Mouse (Mus musculus) frontal cortex, adult 2 months (tissue): ENCODE measurements around the gene Abr. TPM values are rescaled to one million over a fixed set of nuclear protein-coding genes. Genes with fewer than 3 reads are reported as not detected.

Experiments
- DNase-seq, 2 experiments: peaks; one replicate each; pipeline ENCODE4 v3.0.0; 2022; ENCODE audit warnings: low spot score in 1 of 2; ENCODE audit errors: extremely low spot score in 1 of 2
- polyA plus RNA-seq: library from polyadenylated mRNA; depleted of rRNA; stranded (reverse); fragments of >200 nt; gene quantifications from 2 replicates; pipeline ENCODE4 v1.2.3, GENCODE M21; 2012; rRNA removed

Abr gene
- polyA plus RNA-seq = 291 and 312 TPM in 2 replicates

GRCm38 (mm10) chr11:76622152-76622565 is at the start of gene Abr:
Gene Abr (minus strand): TSS chr11:76622314.
- DNase-seq = no peak

- DNase-seq = no peak
Observed at GRCm38 (mm10) chr11:76667807-76668206, 45.7 kb upstream of the Abr start.

- peak in 1 of 2 experiments; percentile 38 for DNase-seq
Observed at GRCm38 (mm10) chr11:76666002-76666649, 44.0 kb upstream of the Abr start.

- no peak for DNase-seq
Observed at GRCm38 (mm10) chr11:76661790-76662468, 39.8 kb upstream of the Abr start.

GRCm38 (mm10) chr11:76659138-76659930 is 37.2 kb upstream of the Abr start:
- no peak for DNase-seq

GRCm38 (mm10) chr11:76657450-76657970 is 35.4 kb upstream of the Abr start:
- no peak for DNase-seq

- peak in 1 of 2 experiments; percentile 83 for DNase-seq
Observed at GRCm38 (mm10) chr11:76655106-76655505, 33.0 kb upstream of the Abr start.

GRCm38 (mm10) chr11:76652838-76653334 is 30.8 kb upstream of the Abr start:
- no peak for DNase-seq

GRCm38 (mm10) chr11:76650862-76651560 is 28.9 kb upstream of the Abr start:
- peak in 1 of 2 experiments; percentile 44 for DNase-seq

- peak; percentile 66 to 92 for DNase-seq
Observed at GRCm38 (mm10) chr11:76647500-76647899, 25.4 kb upstream of the Abr start.

- DNase-seq = peak in 1 of 2 experiments; percentile 25
Observed at GRCm38 (mm10) chr11:76647062-76647461, 24.9 kb upstream of the Abr start.

GRCm38 (mm10) chr11:76645955-76646354 is 23.8 kb upstream of the Abr start:
- DNase-seq = peak; percentile 83 to 98

- no peak for DNase-seq
Observed at GRCm38 (mm10) chr11:76645036-76645435, 22.9 kb upstream of the Abr start.

GRCm38 (mm10) chr11:76644257-76644656 is 22.1 kb upstream of the Abr start:
- no peak for DNase-seq

- DNase-seq = no peak
Observed at GRCm38 (mm10) chr11:76640231-76640630, 18.1 kb upstream of the Abr start.

- DNase-seq = no peak
Observed at GRCm38 (mm10) chr11:76639269-76639985, 17.3 kb upstream of the Abr start.

- DNase-seq = no peak
Observed at GRCm38 (mm10) chr11:76630487-76630886, 8.4 kb upstream of the Abr start.

GRCm38 (mm10) chr11:76630023-76630422 is 7.9 kb upstream of the Abr start:
- no peak for DNase-seq

GRCm38 (mm10) chr11:76628613-76629012 is 6.5 kb upstream of the Abr start:
- DNase-seq = no peak

GRCm38 (mm10) chr11:76624881-76625280 is 2.8 kb upstream of the Abr start:
- DNase-seq = no peak
